ENCODE assay signal across 8 mouse cellular contexts in genomic region chr15:80705828-80706549, GRCm38 (mm10). TPM values are rescaled to one million over a fixed set of nuclear protein-coding genes. Genes with fewer than 3 reads are reported as not detected.
DNase-seq lines count a peak whose midpoint lies in the region; ATAC-seq and TF ChIP-seq lines count a peak whose summit lies in the region.

No protein-coding gene starts in this region.

- peak; percentile 79 for TF ChIP-seq CTCF in ES-Bruce4 (IDR thresholded peaks at IDR 0.05; ENCODE audit: low read depth, low read length)
- TF ChIP-seq CTCF in heart, postnatal 0 days (IDR thresholded peaks at IDR 0.05; ENCODE audit: low read depth), result peak; percentile 85
- peak; percentile 75 for TF ChIP-seq CTCF in lung, adult 2 months (IDR thresholded peaks at IDR 0.05; ENCODE audit: insufficient read depth, low read length)

- 28% methylated on average over 18 of the region's 18 CpGs for WGBS in forebrain, embryonic 12.5 days
- 23% methylated on average over 18 of the region's 18 CpGs for WGBS in heart, postnatal 0 days
- 25% methylated on average over 18 of the region's 18 CpGs for WGBS in lung, adult 2 months

- H3K36me3 ChIP-seq in ES-Bruce4 (ENCODE audit: control insufficient read depth, insufficient read depth, low read length, poor library complexity, severe bottlenecking), result no peaks in the 10 kb centered on the region
- H3K36me3 ChIP-seq in forebrain, embryonic 12.5 days (replicated peaks), result no peaks in the 10 kb centered on the region
- H3K36me3 ChIP-seq in heart, postnatal 0 days (replicated peaks; ENCODE audit: control insufficient read depth, insufficient read depth, low read length), result no peaks in the 10 kb centered on the region

- no peaks in the 10 kb centered on the region for H3K9me3 ChIP-seq in ES-Bruce4 (replicated peaks; ENCODE audit: control insufficient read depth, insufficient read depth, low read length, poor library complexity, severe bottlenecking)
- H3K9me3 ChIP-seq in forebrain, embryonic 12.5 days, result no peaks in the 10 kb centered on the region
- H3K9me3 ChIP-seq in heart, postnatal 0 days (replicated peaks; ENCODE audit: control insufficient read depth, low read length), result no peaks in the 10 kb centered on the region

- TF ChIP-seq POLR2A in ES-Bruce4 (IDR thresholded peaks at IDR 0.05; ENCODE audit: insufficient read depth, low read length), result no peak
- TF ChIP-seq POLR2A in lung, adult 2 months (IDR thresholded peaks at IDR 0.05; ENCODE audit: borderline replicate concordance, extremely low read depth, low read depth, low read length), result no peak

- no peaks in the 10 kb centered on the region for H3K4me1 ChIP-seq in ES-Bruce4 (ENCODE audit: control insufficient read depth, insufficient read depth, low read length)
- peaks cover 25% of the 10 kb centered on the region for H3K4me1 ChIP-seq in forebrain, embryonic 12.5 days
- peaks cover 20% of the 10 kb centered on the region; the same call in 1 of the 2 replicates for H3K4me1 ChIP-seq in heart, postnatal 0 days (ENCODE audit: control insufficient read depth, insufficient read depth)
- peaks cover 12% of the 10 kb centered on the region for H3K4me1 ChIP-seq in lung, adult 2 months (ENCODE audit: control insufficient read depth, insufficient read depth, low read length)

- H3K27me3 ChIP-seq in ES-Bruce4 (ENCODE audit: control insufficient read depth, insufficient read depth, low read length, poor library complexity, severe bottlenecking), result no peaks in the 10 kb centered on the region
- no peaks in the 10 kb centered on the region; the same call in 1 of the 2 replicates for H3K27me3 ChIP-seq in forebrain, embryonic 12.5 days
- H3K27me3 ChIP-seq in heart, postnatal 0 days (ENCODE audit: control insufficient read depth, insufficient read depth, low read length), result no peaks in the 10 kb centered on the region

- no peak overlapping the region for H3K27ac ChIP-seq in ES-Bruce4 (ENCODE audit: insufficient read depth, low read length)
- no peak overlapping the region for H3K27ac ChIP-seq in forebrain, embryonic 12.5 days
- H3K27ac ChIP-seq in heart, postnatal 0 days (ENCODE audit: low read depth), result peak overlapping the region; percentile 65; the same call in 1 of the 2 replicates

- TF ChIP-seq EP300 in ES-Bruce4 (IDR thresholded peaks at IDR 0.05; ENCODE audit: insufficient read depth, low read depth, low read length), result no peak
- no peak for TF ChIP-seq EP300 in heart, postnatal 0 days (IDR thresholded peaks at IDR 0.05; ENCODE audit: low read depth)

- peak; percentile 75 for DNase-seq in c-Kit-negative CD71-positive TER-119-positive erythroid progenitor cells, embryonic 14.5 days (ENCODE audit: low read depth, low spot score)
- DNase-seq in heart, postnatal 0 days (ENCODE audit: low spot score), result peak; percentile 84
- peak; percentile 91 to 92 for DNase-seq in kidney, postnatal 4 days
- DNase-seq in lung, adult 2 months, result peak; percentile 82
- DNase-seq in retina, adult 2 months (ENCODE audit: low read depth, low spot score), result peak; percentile 58
- DNase-seq in thymus, postnatal 25 days, result peak; percentile 76

- H3K4me2 ChIP-seq in forebrain, embryonic 12.5 days, result peak overlapping the region; percentile 46
- peak overlapping the region; percentile 58 for H3K4me2 ChIP-seq in heart, postnatal 0 days (ENCODE audit: low read depth, low read length)

- no peak for ATAC-seq in forebrain, embryonic 12.5 days (ENCODE audit: low FRiP score)
- no peak for ATAC-seq in heart, postnatal 0 days (ENCODE audit: insufficient read depth, low read depth)

- peak overlapping the region; percentile 49 for H3K4me3 ChIP-seq in ES-Bruce4 (ENCODE audit: low read depth, low read length)
- H3K4me3 ChIP-seq in forebrain, embryonic 12.5 days (replicated peaks), result peak overlapping the region; percentile 22
- H3K4me3 ChIP-seq in heart, postnatal 0 days (ENCODE audit: low read depth, low read length), result peak overlapping the region; percentile 28
- H3K4me3 ChIP-seq in lung, adult 2 months (replicated peaks; ENCODE audit: extremely low read depth, low read depth, low read length), result peak overlapping the region; percentile 54

- peak overlapping the region; percentile 74 for H3K9ac ChIP-seq in ES-Bruce4 (ENCODE audit: low read depth, poor library complexity, severe bottlenecking)
- H3K9ac ChIP-seq in forebrain, embryonic 12.5 days, result peak overlapping the region; percentile 8; the same call in 1 of the 2 replicates
- H3K9ac ChIP-seq in heart, postnatal 0 days (replicated peaks; ENCODE audit: low read depth, low read length), result no peak overlapping the region

RNA-seq across cellular contexts. Expression of gene Tnrc6b, which starts 5.1 kb away (rescaled TPM):
- 34.8 and 40.0 TPM in 2 replicates for polyA plus RNA-seq in ES-Bruce4 (2011; ENCODE audit: insufficient read depth, insufficient read length, low read depth, missing spikeins)
- polyA plus RNA-seq in forebrain, embryonic 12.5 days (2016; fragmentation: Nextera tagmentation; extraction: Ambion mirVana), result 54.3 and 62.5 TPM in 2 replicates
- total RNA-seq in heart, postnatal 0 days (2014; rRNA removed; ENCODE audit: low replicate concordance), result 26.4 and 33.5 TPM in 2 replicates
- polyA plus RNA-seq in heart, postnatal 0 days (2015; fragmentation: Nextera tagmentation; extraction: Ambion mirVana), result 15.2 and 16.1 TPM in 2 replicates
- polyA plus RNA-seq in lung, adult 2 months (2012; rRNA removed), result 16.6 TPM in 2 replicates

RNA-seq across cellular contexts. Expression of gene Fam83f, which starts 34.3 kb away (rescaled TPM):
- polyA plus RNA-seq in ES-Bruce4 (2011; ENCODE audit: insufficient read depth, insufficient read length, low read depth, missing spikeins), result 2.4 and 2.7 TPM in 2 replicates
- polyA plus RNA-seq in forebrain, embryonic 12.5 days (2016; fragmentation: Nextera tagmentation; extraction: Ambion mirVana), result 0.47 and 0.54 TPM in 2 replicates
- total RNA-seq in heart, postnatal 0 days (2014; rRNA removed; ENCODE audit: low replicate concordance), result 0.27 and 0.95 TPM in 2 replicates
- polyA plus RNA-seq in heart, postnatal 0 days (2015; fragmentation: Nextera tagmentation; extraction: Ambion mirVana), result 0.12 and 0.14 TPM in 2 replicates
- 1.2 and 2.2 TPM in 2 replicates for polyA plus RNA-seq in lung, adult 2 months (2012; rRNA removed)
